Mouse (Mus musculus) liver, embryonic 15.5 days (tissue): ENCODE results near the gene Rapgef4. TPM values are rescaled to one million over a fixed set of nuclear protein-coding genes. Genes with fewer than 3 reads are reported as not detected.

Experiments
- ATAC-seq: fragments of 200-750 bp; cut with Nextera tagmentation; 2 replicates; pipeline ENCODE4 v1.8.0; 2017; ENCODE audit warnings: moderate number of reproducible peaks, mild to moderate bottlenecking, moderate library complexity; ENCODE audit not compliant: insufficient read depth
- H3K27ac ChIP-seq: fragments of 300-500 bp; sonication (generic); replicated peaks from 2 replicates; pipeline ENCODE4 v1.5.1; 2015; ENCODE audit warnings: mild to moderate bottlenecking, inconsistent platforms
- H3K27me3 ChIP-seq: fragments of 300-500 bp; sonication (generic); 2 replicates; pipeline ENCODE4 v1.6.1; 2015; ENCODE audit warnings: mild to moderate bottlenecking, inconsistent platforms
- H3K36me3 ChIP-seq: fragments of 300-500 bp; sonication (generic); replicated peaks from 2 replicates; pipeline ENCODE4 v1.6.1; 2015; ENCODE audit warnings: moderate library complexity, mild to moderate bottlenecking, inconsistent platforms
- H3K4me1 ChIP-seq: fragments of 300-500 bp; sonication (generic); replicated peaks from 2 replicates; pipeline ENCODE4 v1.6.1; 2015; ENCODE audit warnings: inconsistent platforms
- H3K4me2 ChIP-seq: fragments of 300-500 bp; sonication (generic); 2 replicates; pipeline ENCODE4 v1.6.1; 2015; ENCODE audit warnings: moderate library complexity, mild to moderate bottlenecking, inconsistent platforms
- H3K4me3 ChIP-seq: fragments of 300-500 bp; sonication (generic); replicated peaks from 2 replicates; pipeline ENCODE4 v1.5.1; 2015; ENCODE audit warnings: mild to moderate bottlenecking, inconsistent platforms
- H3K9ac ChIP-seq: fragments of 300-500 bp; sonication (generic); 2 replicates; pipeline ENCODE4 v1.6.1; 2015; ENCODE audit warnings: moderate library complexity, mild to moderate bottlenecking, inconsistent platforms
- H3K9me3 ChIP-seq: fragments of 300-500 bp; sonication (generic); replicated peaks from 2 replicates; pipeline ENCODE4 v1.6.1; 2016; ENCODE audit warnings: inconsistent platforms
- WGBS: fragments of 180-500 bp; shearing (Covaris S2); methylation state at CpG from one replicate; pipeline ENCODE4 v1.1.7; 2015; ENCODE audit warnings: mixed read lengths; ENCODE audit not compliant: insufficient replicate concordance; 5-methylcytosine and 5-hydroxymethylcytosine counted together
- polyA plus RNA-seq: library from polyadenylated mRNA; unstranded; fragments of >200 nt; fragmentation: Nextera tagmentation; extraction: Ambion mirVana; gene quantifications from 2 replicates; pipeline ENCODE4 v1.2.1, GENCODE M21; 2015

Gene Rapgef4
- polyA plus RNA-seq, 1 experiment from 2014 or later: 6.5 TPM

GRCm38 (mm10) chr2:72305738-72306137, 324.7 kb downstream of the Rapgef4 start:
- 86% methylated on average over 7 of the region's 7 CpGs for WGBS
- H3K4me1 ChIP-seq: 0 out of 2 replicates have a peak, but pooled peaks cover 2% of the 10 kb centered on the region
- no peaks in the 10 kb centered on the region for H3K9me3 ChIP-seq
- no peak overlapping the region for H3K27ac ChIP-seq
- no peaks in the 10 kb centered on the region for H3K27me3 ChIP-seq
- H3K36me3 ChIP-seq: peaks cover 25% of the 10 kb centered on the region
- H3K9ac ChIP-seq: no peak overlapping the region
- H3K4me3 ChIP-seq: no peak overlapping the region
- no peak for ATAC-seq
- no peak overlapping the region for H3K4me2 ChIP-seq

Other genes with a start within 250 kb of the Rapgef4 start
- gene Itga6, start 235.6 kb upstream of the Rapgef4 start, polyA plus RNA-seq: 6.3 and 6.6 TPM in 2 replicates
- gene Pdk1, start 108.0 kb upstream of the Rapgef4 start, polyA plus RNA-seq: 38.6 and 40.3 TPM in 2 replicates